Mouse (Mus musculus) erythroblast, embryonic 14.5 days (primary cell): ENCODE data around the gene Smg5. TPM values are rescaled to one million over a fixed set of nuclear protein-coding genes. Genes with fewer than 3 reads are reported as not detected.
A peak's percentile ranks its signal among the peaks of the same experiment; 100 is the strongest.

ENCODE experiments used
- H3K27me3 ChIP-seq: 2 replicates; pipeline ENCODE4 v1.6.1; 2012; ENCODE audit warnings: inconsistent platforms; ENCODE audit not compliant: control insufficient read depth
- H3K36me3 ChIP-seq: 2 replicates; pipeline ENCODE4 v1.6.1; 2012; ENCODE audit warnings: mild to moderate bottlenecking, inconsistent platforms; ENCODE audit not compliant: control insufficient read depth
- H3K4me1 ChIP-seq: 2 replicates; pipeline ENCODE4 v1.6.1; 2012; ENCODE audit warnings: inconsistent platforms; ENCODE audit not compliant: control insufficient read depth
- H3K4me3 ChIP-seq: replicated peaks from 2 replicates; pipeline ENCODE3; 2012; ENCODE audit warnings: moderate library complexity, mild to moderate bottlenecking, inconsistent platforms
- H3K9me3 ChIP-seq: 2 replicates; pipeline ENCODE4 v1.6.1; 2012; ENCODE audit warnings: low read length, inconsistent platforms, mixed read lengths; ENCODE audit not compliant: control insufficient read depth
- GATA1 ChIP-seq: IDR thresholded peaks from 2 replicates; pipeline ENCODE4 v1.6.1; 2012; ENCODE audit warnings: low read length, inconsistent platforms, mixed read lengths
- TAL1 ChIP-seq: IDR thresholded peaks from 3 replicates; pipeline ENCODE4 v1.6.1; 2012; ENCODE audit warnings: low read length, inconsistent platforms, mixed read lengths
- polyA plus RNA-seq: library from polyadenylated mRNA; stranded (reverse); fragments of >175 nt; gene quantifications from 2 replicates; pipeline ENCODE4 v1.2.3, GENCODE M21; 2012

Gene Smg5
- polyA plus RNA-seq, 1 experiment, result 16.0 TPM

- peaks cover 27% of the 10 kb centered on the region for H3K4me1 ChIP-seq
- no peaks in the 10 kb centered on the region for H3K9me3 ChIP-seq
- no peak; the same call in 1 of the 2 replicates for TF ChIP-seq GATA1
- TF ChIP-seq TAL1, result no peak
- H3K4me3 ChIP-seq, result peak within 1 kb of the TSS; percentile 76
- no peaks in the 10 kb centered on the region for H3K27me3 ChIP-seq
- H3K36me3 ChIP-seq, result peaks cover 69% of the 10 kb centered on the region
These were observed 11.1 kb upstream of the Smg5 start, which contains the start of gene Glmp for GRCm38 (mm10) chr3:88324951-88325405. Glmp (plus strand) TSS chr3:88325023.

GRCm38 (mm10) chr3:88328956-88329355, 7.1 kb upstream of the Smg5 start:
- peaks cover 42% of the 10 kb centered on the region for H3K36me3 ChIP-seq
- no peak for TF ChIP-seq GATA1
- TF ChIP-seq TAL1, result no peak
- peaks cover 46% of the 10 kb centered on the region for H3K4me1 ChIP-seq
- peaks cover 6% of the 10 kb centered on the region for H3K9me3 ChIP-seq
- H3K4me3 ChIP-seq, result no peak overlapping the region
- H3K27me3 ChIP-seq, result peaks cover 5% of the 10 kb centered on the region

GRCm38 (mm10) chr3:88331282-88331681, 4.8 kb upstream of the Smg5 start:
- H3K9me3 ChIP-seq, result peaks cover 6% of the 10 kb centered on the region
- H3K4me1 ChIP-seq, result peaks cover 42% of the 10 kb centered on the region
- no peak overlapping the region for H3K4me3 ChIP-seq
- H3K27me3 ChIP-seq, result peaks cover 5% of the 10 kb centered on the region
- peaks cover 38% of the 10 kb centered on the region for H3K36me3 ChIP-seq
- TF ChIP-seq TAL1 (no peak), GATA1 (no peak)

DNA sequence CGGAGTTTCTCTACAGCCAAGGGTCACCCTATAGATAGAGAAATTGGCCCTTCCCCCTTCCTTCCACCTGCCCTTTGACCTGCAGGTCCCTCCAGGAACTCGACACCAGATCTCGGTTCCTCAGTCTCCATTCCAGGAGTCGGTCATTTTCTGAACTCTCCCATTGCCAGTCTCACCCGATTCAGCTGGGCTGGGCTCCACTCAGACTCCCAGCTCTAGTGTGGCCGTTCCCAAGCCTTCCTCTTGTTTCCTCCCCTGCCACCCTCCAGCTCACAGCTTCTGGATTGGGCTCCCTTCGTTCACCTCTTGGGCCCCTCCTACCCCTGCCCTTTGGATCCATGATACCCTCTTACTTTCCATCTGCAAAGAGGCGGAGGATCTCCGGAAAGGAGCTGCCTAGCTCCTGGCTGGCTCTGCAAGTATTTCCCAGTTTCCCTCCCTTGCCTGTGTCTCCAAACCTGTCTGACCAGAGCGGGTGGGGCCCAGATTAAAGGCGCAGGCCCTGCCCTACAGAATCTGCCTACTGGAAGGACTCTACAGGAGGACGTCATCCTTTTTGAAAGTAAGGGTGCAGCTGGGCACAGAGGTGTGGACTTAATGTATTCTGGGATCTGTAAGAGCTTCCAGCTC, 1.9 kb upstream of the Smg5 start:
- H3K27me3 ChIP-seq, result peaks cover 5% of the 10 kb centered on the region
- H3K4me3 ChIP-seq, result peak overlapping the region; percentile 78
- TF ChIP-seq GATA1, result no peak
- no peak for TF ChIP-seq TAL1
- H3K4me1 ChIP-seq, result peaks cover 60% of the 10 kb centered on the region
- peaks cover 28% of the 10 kb centered on the region for H3K36me3 ChIP-seq
- peaks cover 6% of the 10 kb centered on the region for H3K9me3 ChIP-seq

GRCm38 (mm10) chr3:88334902-88335435, 1.1 kb upstream of the Smg5 start:
- peaks cover 24% of the 10 kb centered on the region for H3K36me3 ChIP-seq
- no peak for TF ChIP-seq GATA1
- TF ChIP-seq TAL1, result no peak
- H3K9me3 ChIP-seq, result peaks cover 6% of the 10 kb centered on the region
- H3K4me3 ChIP-seq, result peak overlapping the region; percentile 78
- peaks cover 5% of the 10 kb centered on the region for H3K27me3 ChIP-seq
- H3K4me1 ChIP-seq, result peaks cover 66% of the 10 kb centered on the region

DNA sequence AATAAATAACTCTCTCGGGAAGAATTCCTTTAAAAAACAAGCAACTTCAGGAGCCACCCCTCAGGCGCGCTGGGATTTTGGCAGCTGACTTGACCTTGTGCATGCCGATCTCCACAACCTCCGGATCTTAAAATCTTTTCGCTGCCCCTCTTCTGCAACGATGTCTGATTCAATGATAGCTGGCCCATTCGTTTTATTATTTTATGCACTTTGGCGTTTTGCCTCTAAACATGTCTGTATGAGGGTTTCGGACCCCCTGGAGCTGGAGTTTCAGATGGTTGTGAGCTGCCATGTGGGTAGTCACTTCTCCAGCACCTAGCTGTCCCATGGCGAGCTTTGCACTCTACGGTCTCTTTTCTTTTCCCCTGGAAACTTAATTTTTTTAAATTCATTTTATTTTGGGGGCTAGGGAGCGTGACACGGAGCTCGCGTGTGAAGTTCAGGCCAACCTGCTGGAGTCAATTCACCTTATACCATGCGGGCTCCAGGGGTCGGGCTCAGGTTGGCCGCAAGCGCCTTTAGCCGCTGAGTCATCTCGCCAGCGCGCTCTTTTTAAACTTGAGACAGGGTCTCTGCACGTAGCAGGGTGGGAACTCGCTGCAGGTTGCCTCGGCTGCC, 515 bp upstream of the Smg5 start:
- Histone ChIP-seq H3K36me3 (peaks cover 24% of the 10 kb centered on the region), H3K4me1 (peaks cover 70% of the 10 kb centered on the region), H3K9me3 (peaks cover 6% of the 10 kb centered on the region), H3K27me3 (peaks cover 5% of the 10 kb centered on the region), H3K4me3 (peak overlapping the region; percentile 78)
- TF ChIP-seq GATA1 (no peak), TAL1 (no peak)

DNA sequence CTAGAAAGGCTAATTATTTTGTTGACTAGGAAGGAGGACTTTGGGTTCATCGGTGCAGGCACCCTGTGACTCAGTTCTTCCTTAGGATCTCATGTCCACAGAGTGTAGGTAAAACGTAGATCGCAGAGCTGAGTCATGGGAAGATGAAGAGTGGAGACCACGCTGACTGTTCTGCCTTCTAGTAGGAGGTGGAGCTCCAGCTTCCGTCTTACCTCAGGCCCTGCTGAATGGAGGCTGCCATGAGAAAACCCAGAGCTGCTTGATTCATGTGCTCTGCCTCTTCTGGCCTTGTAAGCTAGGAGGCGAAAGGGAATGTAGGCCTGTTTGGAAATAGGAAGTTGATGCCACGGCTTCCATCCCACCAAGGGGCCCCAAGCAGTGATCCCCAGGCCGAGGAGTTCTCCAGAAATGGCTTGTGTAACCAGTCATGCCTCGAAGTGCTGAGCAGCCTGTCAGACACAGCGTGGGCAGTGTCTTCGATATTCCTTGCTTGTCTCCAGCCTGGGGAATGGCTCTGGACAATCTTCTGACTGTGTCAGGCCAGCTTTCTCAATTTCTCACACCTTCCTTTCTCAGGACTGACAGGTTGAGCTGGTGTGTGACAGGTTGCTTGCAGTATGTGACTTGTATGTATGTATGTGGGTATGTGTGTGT, 1.4 kb downstream of the Smg5 start:
- Histone ChIP-seq H3K27me3 (peaks cover 5% of the 10 kb centered on the region), H3K9me3 (peaks cover 6% of the 10 kb centered on the region), H3K36me3 (peaks cover 43% of the 10 kb centered on the region), H3K4me3 (peak overlapping the region; percentile 78), H3K4me1 (peaks cover 82% of the 10 kb centered on the region)
- no peak for TF ChIP-seq TAL1
- no peak for TF ChIP-seq GATA1

- Histone ChIP-seq H3K27me3 (no peaks in the 10 kb centered on the region), H3K4me1 (peaks cover 75% of the 10 kb centered on the region), H3K4me3 (peak overlapping the region; percentile 78), H3K36me3 (peaks cover 46% of the 10 kb centered on the region), H3K9me3 (no peaks in the 10 kb centered on the region)
- TF ChIP-seq GATA1 (no peak; the same call in 1 of the 2 replicates), TAL1 (peak; percentile 42; the same call in 1 of the 3 replicates)
These were observed 2.3 kb downstream of the Smg5 start for GRCm38 (mm10) chr3:88338316-88338715.

DNA sequence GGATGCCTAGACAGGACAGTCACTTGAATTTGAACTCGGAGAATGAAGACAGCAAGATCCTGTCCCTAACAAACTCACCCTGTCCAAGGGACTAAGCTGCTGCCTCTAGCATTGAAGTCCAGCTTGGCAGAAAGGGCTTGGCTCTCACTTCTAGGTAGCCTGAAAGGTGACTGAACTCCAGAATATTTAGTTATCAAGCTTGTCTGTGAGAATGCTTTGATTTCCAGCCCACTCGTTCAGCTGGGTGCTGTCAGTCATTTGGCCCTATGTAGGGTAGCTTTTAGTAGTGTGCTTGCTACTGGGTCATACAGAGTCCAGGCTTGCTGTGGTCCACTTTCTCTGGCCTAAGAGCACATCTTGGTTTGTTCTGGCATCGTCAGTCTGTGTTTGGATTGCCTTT, 2.9 kb downstream of the Smg5 start:
- Histone ChIP-seq H3K27me3 (no peaks in the 10 kb centered on the region), H3K9me3 (no peaks in the 10 kb centered on the region), H3K36me3 (peaks cover 53% of the 10 kb centered on the region), H3K4me1 (peaks cover 68% of the 10 kb centered on the region), H3K4me3 (peak overlapping the region; percentile 78)
- TF ChIP-seq TAL1, result no peak
- no peak for TF ChIP-seq GATA1
